Mouse (Mus musculus) T-cell, adult 2 months (primary cell): ENCODE data around the gene Phkg2.
"Not testable (repeated sequence)": the region's sequence is repeated elsewhere in the genome, so short reads cannot be mapped to it uniquely, and the experiment has no call there.

Experiments used
- DNase-seq: peaks from one replicate; pipeline ENCODE4 v3.0.0; 2022; ENCODE audit warnings: low spot score

Gene Phkg2

GRCm38 (mm10) chr7:127604256-127604655, 31.1 kb downstream of the Phkg2 start:
- no peak for DNase-seq

GRCm38 (mm10) chr7:127607150-127607549, 34.0 kb downstream of the Phkg2 start:
- DNase-seq: no peak

DNA sequence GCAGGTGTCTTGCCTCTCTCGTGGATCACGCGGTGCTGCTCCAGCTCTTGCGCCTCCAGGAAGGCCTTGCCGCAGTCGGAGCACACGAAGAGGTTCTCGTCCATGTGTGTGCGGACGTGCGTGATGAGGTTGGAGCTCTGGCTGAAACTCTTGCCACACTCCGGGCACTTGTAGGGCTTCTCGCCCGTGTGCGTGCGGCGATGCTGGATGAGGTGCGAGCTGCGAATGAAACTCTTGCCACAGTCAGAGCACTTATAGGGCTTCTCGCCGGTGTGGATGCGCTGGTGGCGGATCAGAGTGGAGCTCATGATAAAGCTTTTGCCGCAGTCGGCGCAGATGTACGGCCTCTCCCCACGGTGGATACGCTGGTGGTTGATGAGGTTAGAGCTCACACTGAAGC, 37.9 kb downstream of the Phkg2 start:
- no peak for DNase-seq

DNA sequence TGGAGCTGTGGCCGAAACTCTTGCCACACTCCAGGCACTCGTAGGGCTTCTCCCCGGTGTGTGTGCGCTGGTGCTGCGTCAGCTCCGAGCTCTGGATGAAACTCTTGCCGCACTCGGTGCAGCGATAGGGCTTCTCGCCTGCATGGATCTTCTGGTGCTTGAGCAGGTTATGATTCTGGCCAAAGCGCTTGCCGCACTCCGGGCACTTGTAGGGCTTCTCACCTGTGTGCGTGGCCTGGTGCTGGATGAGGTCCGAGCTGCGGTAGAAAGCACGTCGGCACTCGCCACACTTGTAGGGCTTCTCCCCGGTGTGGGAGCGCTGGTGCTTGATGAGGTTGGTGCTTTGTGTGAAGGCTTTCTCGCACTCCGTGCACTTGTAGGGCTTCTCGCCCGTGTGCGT, 38.4 kb downstream of the Phkg2 start:
- no peak for DNase-seq

- no peak for DNase-seq
These were observed 40.4 kb downstream of the Phkg2 start for GRCm38 (mm10) chr7:127613501-127613900.

- no peak for DNase-seq
These were observed 41.0 kb downstream of the Phkg2 start for GRCm38 (mm10) chr7:127614091-127614490.

DNA sequence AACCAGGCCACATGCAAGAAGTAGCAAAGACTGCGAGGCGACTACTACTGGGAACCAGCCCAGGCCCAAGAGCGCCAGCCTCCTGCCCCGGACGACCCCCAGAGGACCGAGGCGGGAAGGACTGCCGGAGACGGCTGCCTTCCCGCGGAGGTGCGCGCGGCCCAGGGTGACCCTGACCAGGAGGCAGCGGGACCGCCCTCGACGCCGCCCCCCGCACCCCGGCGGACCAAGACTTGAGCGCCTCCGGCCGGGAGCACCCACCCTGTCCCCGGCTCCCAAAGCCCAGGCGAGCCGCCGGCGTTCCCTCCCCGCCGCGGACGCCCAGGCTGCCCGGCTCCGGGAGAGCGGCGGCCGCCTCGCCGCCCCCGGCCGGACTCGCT, 41.4 kb downstream of the Phkg2 start:
- peak; percentile 20 for DNase-seq

DNA sequence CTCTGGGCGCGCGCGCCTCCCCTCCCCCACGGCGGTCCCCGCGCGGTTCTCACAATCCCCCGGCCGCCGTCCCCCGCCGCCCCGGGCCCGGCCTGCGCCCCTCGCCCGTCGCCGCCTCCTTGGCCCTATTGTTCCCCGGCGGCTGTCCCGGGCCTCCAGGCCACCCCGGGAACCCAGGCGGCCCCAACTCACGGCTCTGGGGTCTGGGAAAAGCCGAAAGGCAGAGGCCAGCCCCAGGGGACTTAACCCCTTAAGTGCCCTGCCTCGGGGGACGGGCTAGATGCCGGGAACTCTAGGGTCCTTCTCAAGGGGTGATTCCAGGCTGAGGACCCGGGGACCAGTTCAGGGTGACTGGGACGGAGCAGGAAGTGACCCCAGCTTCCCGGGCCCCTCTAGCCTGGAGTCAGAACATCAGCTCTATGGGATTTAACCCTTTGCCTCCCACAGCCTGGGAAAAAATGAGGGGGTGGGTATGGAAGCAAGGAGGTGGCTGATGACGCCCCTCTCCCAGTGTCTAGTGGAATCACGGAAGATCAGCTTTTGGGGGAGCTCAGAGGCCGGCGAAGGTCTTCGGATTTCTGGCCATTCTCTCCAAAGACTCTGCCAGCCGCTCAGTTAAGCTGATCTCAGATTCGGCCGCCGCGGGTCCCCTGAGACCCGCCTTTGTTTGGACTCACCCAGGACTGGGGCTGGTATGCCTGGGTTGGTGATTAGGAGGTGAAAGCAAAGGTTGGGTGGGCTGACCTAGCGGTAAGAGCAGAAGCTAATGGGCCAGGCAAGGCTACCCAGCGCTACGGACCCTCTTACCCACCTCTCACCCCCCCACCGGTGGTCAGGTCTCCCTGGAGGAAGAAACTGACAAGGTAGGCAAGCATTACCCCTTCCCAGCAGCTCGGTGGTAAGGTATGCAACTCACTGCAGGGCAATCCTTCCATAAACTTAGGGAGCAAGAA, 42.0 kb downstream of the Phkg2 start, which contains the start of gene Zfp629:
Zfp629 (minus strand) TSS at position 907 of the 953 bp plus-strand sequence.
- DNase-seq: peak; percentile 24

- no peak for DNase-seq
These were observed 43.2 kb downstream of the Phkg2 start for GRCm38 (mm10) chr7:127616336-127616735.

- no peak for DNase-seq
These were observed 43.7 kb downstream of the Phkg2 start for GRCm38 (mm10) chr7:127616881-127617280.

DNA sequence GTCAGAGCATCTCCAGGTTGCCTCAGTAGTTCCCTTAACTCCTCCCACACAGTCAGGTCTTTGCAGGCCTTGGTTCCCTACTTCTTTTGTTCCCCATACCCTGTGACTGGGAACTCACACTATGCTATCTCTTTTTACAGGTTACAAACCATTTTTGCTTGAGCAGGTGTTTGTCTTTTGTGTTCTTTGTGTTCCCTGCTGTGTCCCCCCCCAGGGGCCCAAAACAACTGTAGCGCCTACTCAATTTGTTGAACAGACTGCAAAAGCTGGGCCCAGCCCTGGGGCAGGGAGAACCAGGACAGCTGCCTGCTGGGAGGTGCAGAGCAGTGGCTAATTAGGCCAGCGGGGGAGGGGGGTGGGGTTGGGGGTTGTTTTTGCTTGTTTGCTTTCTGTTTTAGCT, 44.8 kb downstream of the Phkg2 start:
- no peak for DNase-seq

DNA sequence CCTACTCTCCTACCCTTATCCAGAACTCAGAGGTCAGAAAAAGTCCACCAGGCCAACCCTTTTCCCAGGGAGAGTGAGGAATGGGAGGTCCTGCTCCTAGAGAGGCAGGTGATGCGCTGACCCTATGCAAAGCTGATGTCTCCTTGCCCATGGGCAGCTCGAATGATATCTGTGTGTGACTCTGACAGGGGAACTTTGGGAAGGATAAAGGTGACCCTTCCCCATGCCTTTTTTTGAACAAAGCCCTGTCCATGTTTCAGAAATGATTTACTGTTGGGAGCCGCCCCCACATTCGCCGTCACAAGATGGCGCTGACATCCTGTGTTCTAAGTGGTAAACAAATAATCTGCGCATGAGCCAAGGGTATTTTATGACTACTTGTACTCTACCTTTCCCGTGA, 45.3 kb downstream of the Phkg2 start:
- DNase-seq: not testable (repeated sequence)

GRCm38 (mm10) chr7:127626039-127626438, 52.9 kb downstream of the Phkg2 start:
- DNase-seq: no peak

DNA sequence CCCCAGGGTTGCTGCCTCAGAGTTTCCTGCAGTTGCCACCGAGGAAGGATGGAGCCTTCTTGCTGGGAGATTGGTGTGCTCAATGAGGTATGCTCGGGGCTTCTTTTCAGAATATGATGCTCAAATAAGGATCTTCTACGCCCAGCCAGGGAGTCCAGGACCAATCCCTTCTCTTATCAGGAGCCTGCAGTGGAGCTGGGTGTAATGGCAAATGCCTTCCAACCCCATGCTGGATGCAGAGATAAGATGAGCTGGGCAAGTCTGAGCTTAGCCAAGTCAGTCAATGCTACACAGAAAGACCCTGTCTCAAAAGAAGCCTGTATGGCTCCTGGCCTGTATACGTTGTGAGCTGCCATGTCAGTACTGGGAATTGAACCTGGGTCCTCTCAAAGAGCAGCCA, 53.3 kb downstream of the Phkg2 start:
- no peak for DNase-seq

GRCm38 (mm10) chr7:127628646-127629045, 55.5 kb downstream of the Phkg2 start:
- peak; percentile 80 for DNase-seq

- no peak for DNase-seq
These were observed 58.3 kb downstream of the Phkg2 start for GRCm38 (mm10) chr7:127631416-127631815.
